Mouse (Mus musculus): ENCODE data around the gene Gm4871. TPM values are rescaled to one million over a fixed set of nuclear protein-coding genes. Genes with fewer than 3 reads are reported as not detected.
"Not testable (repeated sequence)": the region's sequence is repeated elsewhere in the genome, so short reads cannot be mapped to it uniquely, and the experiment has no call there.

Gene Gm4871
- polyA plus RNA-seq (2014; fragmentation: Nextera tagmentation; extraction: Ambion mirVana), result not detected in 2 replicates

GRCm38 (mm10) chr5:145032391-145032790, at the start of gene Gm4871:
Gm4871 (minus strand) TSS chr5:145032754.
- H3K4me1 ChIP-seq (ENCODE audit: control insufficient read depth, insufficient read depth, low read length); H3K36me3 ChIP-seq (replicated peaks; ENCODE audit: control insufficient read depth, insufficient read depth, low read depth, low read length); H3K4me3 ChIP-seq (ENCODE audit: low read depth, low read length); H3K9me3 ChIP-seq (replicated peaks; ENCODE audit: control insufficient read depth, low read length); DNase-seq (ENCODE audit: low spot score); ATAC-seq (replicated peaks; ENCODE audit: insufficient number of reproducible peaks, low FRiP score, low TSS enrichment, low read depth); H3K27ac ChIP-seq (replicated peaks; ENCODE audit: low read depth, low read length); H3K9ac ChIP-seq (replicated peaks; ENCODE audit: low read length); H3K27me3 ChIP-seq (ENCODE audit: control insufficient read depth, insufficient read depth, low read length); H3K4me2 ChIP-seq (ENCODE audit: low read depth, low read length): not testable (repeated sequence)
- 76% methylated on average over 5 of the region's 5 CpGs for WGBS

GRCm38 (mm10) chr5:145081866-145082613, 49.5 kb upstream of the Gm4871 start:
- Histone ChIP-seq H3K27me3 (ENCODE audit: control insufficient read depth, insufficient read depth, low read length) (no peaks in the 10 kb centered on the region), H3K9ac (replicated peaks; ENCODE audit: low read length) (no peak overlapping the region), H3K27ac (replicated peaks; ENCODE audit: low read depth, low read length) (no peak overlapping the region), H3K4me1 (ENCODE audit: control insufficient read depth, insufficient read depth, low read length) (no peaks in the 10 kb centered on the region), H3K9me3 (replicated peaks; ENCODE audit: control insufficient read depth, low read length) (no peaks in the 10 kb centered on the region), H3K4me3 (ENCODE audit: low read depth, low read length) (no peak overlapping the region), H3K36me3 (replicated peaks; ENCODE audit: control insufficient read depth, insufficient read depth, low read depth, low read length) (no peaks in the 10 kb centered on the region), H3K4me2 (ENCODE audit: low read depth, low read length) (no peak overlapping the region)
- 89% methylated on average over 10 of the region's 10 CpGs for WGBS
- DNase-seq (ENCODE audit: low spot score), result no peak
- ATAC-seq (replicated peaks; ENCODE audit: insufficient number of reproducible peaks, low FRiP score, low TSS enrichment, low read depth), result no peak

GRCm38 (mm10) chr5:145075081-145075480, 42.5 kb upstream of the Gm4871 start:
- Histone ChIP-seq H3K4me3 (ENCODE audit: low read depth, low read length) (no peak overlapping the region), H3K4me1 (ENCODE audit: control insufficient read depth, insufficient read depth, low read length) (no peaks in the 10 kb centered on the region), H3K9me3 (replicated peaks; ENCODE audit: control insufficient read depth, low read length) (no peaks in the 10 kb centered on the region), H3K36me3 (replicated peaks; ENCODE audit: control insufficient read depth, insufficient read depth, low read depth, low read length) (no peaks in the 10 kb centered on the region), H3K27ac (replicated peaks; ENCODE audit: low read depth, low read length) (no peak overlapping the region), H3K4me2 (ENCODE audit: low read depth, low read length) (no peak overlapping the region), H3K27me3 (ENCODE audit: control insufficient read depth, insufficient read depth, low read length) (no peaks in the 10 kb centered on the region), H3K9ac (replicated peaks; ENCODE audit: low read length) (no peak overlapping the region)
- no peak for DNase-seq (ENCODE audit: low spot score)
- no peak for ATAC-seq (replicated peaks; ENCODE audit: insufficient number of reproducible peaks, low FRiP score, low TSS enrichment, low read depth)
- WGBS, result 63% methylated on average over 3 of the region's 3 CpGs

- H3K36me3 ChIP-seq (replicated peaks; ENCODE audit: control insufficient read depth, insufficient read depth, low read depth, low read length), result no peaks in the 10 kb centered on the region
- WGBS, result 53% methylated on average over 6 of the region's 6 CpGs
- ATAC-seq (replicated peaks; ENCODE audit: insufficient number of reproducible peaks, low FRiP score, low TSS enrichment, low read depth) (no peak), DNase-seq (ENCODE audit: low spot score) (peak; percentile 49)
- no peak overlapping the region for H3K4me3 ChIP-seq (ENCODE audit: low read depth, low read length)
- no peak overlapping the region for H3K9ac ChIP-seq (replicated peaks; ENCODE audit: low read length)
- H3K9me3 ChIP-seq (replicated peaks; ENCODE audit: control insufficient read depth, low read length), result no peaks in the 10 kb centered on the region
- no peak overlapping the region for H3K27ac ChIP-seq (replicated peaks; ENCODE audit: low read depth, low read length)
- no peak overlapping the region for H3K4me2 ChIP-seq (ENCODE audit: low read depth, low read length)
- H3K4me1 ChIP-seq (ENCODE audit: control insufficient read depth, insufficient read depth, low read length), result no peaks in the 10 kb centered on the region
- no peaks in the 10 kb centered on the region for H3K27me3 ChIP-seq (ENCODE audit: control insufficient read depth, insufficient read depth, low read length)
Measured at GRCm38 (mm10) chr5:145071342-145071741, 38.8 kb upstream of the Gm4871 start.

- no peaks in the 10 kb centered on the region for H3K4me1 ChIP-seq (ENCODE audit: control insufficient read depth, insufficient read depth, low read length)
- WGBS, result 1% methylated on average over 5 of the region's 5 CpGs
- no peak overlapping the region for H3K4me3 ChIP-seq (ENCODE audit: low read depth, low read length)
- no peak overlapping the region for H3K4me2 ChIP-seq (ENCODE audit: low read depth, low read length)
- no peaks in the 10 kb centered on the region for H3K27me3 ChIP-seq (ENCODE audit: control insufficient read depth, insufficient read depth, low read length)
- no peak overlapping the region for H3K27ac ChIP-seq (replicated peaks; ENCODE audit: low read depth, low read length)
- ATAC-seq (replicated peaks; ENCODE audit: insufficient number of reproducible peaks, low FRiP score, low TSS enrichment, low read depth), result no peak
- no peaks in the 10 kb centered on the region for H3K9me3 ChIP-seq (replicated peaks; ENCODE audit: control insufficient read depth, low read length)
- no peaks in the 10 kb centered on the region for H3K36me3 ChIP-seq (replicated peaks; ENCODE audit: control insufficient read depth, insufficient read depth, low read depth, low read length)
- H3K9ac ChIP-seq (replicated peaks; ENCODE audit: low read length), result no peak overlapping the region
- DNase-seq (ENCODE audit: low spot score), result peak; percentile 91
Measured at GRCm38 (mm10) chr5:145069707-145070106, 37.2 kb upstream of the Gm4871 start.

GRCm38 (mm10) chr5:145068863-145069262, 36.3 kb upstream of the Gm4871 start:
- ATAC-seq (replicated peaks; ENCODE audit: insufficient number of reproducible peaks, low FRiP score, low TSS enrichment, low read depth) (no peak), DNase-seq (ENCODE audit: low spot score) (no peak)
- H3K9ac ChIP-seq (replicated peaks; ENCODE audit: low read length), result no peak overlapping the region
- no peak overlapping the region for H3K4me3 ChIP-seq (ENCODE audit: low read depth, low read length)
- H3K27ac ChIP-seq (replicated peaks; ENCODE audit: low read depth, low read length), result no peak overlapping the region
- H3K4me1 ChIP-seq (ENCODE audit: control insufficient read depth, insufficient read depth, low read length), result no peaks in the 10 kb centered on the region
- H3K9me3 ChIP-seq (replicated peaks; ENCODE audit: control insufficient read depth, low read length), result no peaks in the 10 kb centered on the region
- no peaks in the 10 kb centered on the region for H3K36me3 ChIP-seq (replicated peaks; ENCODE audit: control insufficient read depth, insufficient read depth, low read depth, low read length)
- WGBS, result 64% methylated on average over 3 of the region's 3 CpGs
- no peaks in the 10 kb centered on the region for H3K27me3 ChIP-seq (ENCODE audit: control insufficient read depth, insufficient read depth, low read length)
- H3K4me2 ChIP-seq (ENCODE audit: low read depth, low read length), result no peak overlapping the region

GRCm38 (mm10) chr5:145064765-145065340, 32.3 kb upstream of the Gm4871 start:
- ATAC-seq (replicated peaks; ENCODE audit: insufficient number of reproducible peaks, low FRiP score, low TSS enrichment, low read depth) (no peak), DNase-seq (ENCODE audit: low spot score) (no peak)
- no peak overlapping the region for H3K4me2 ChIP-seq (ENCODE audit: low read depth, low read length)
- no peaks in the 10 kb centered on the region for H3K36me3 ChIP-seq (replicated peaks; ENCODE audit: control insufficient read depth, insufficient read depth, low read depth, low read length)
- 96% methylated on average over 1 of the region's 1 CpGs for WGBS
- H3K9me3 ChIP-seq (replicated peaks; ENCODE audit: control insufficient read depth, low read length), result no peaks in the 10 kb centered on the region
- H3K4me1 ChIP-seq (ENCODE audit: control insufficient read depth, insufficient read depth, low read length), result no peaks in the 10 kb centered on the region
- no peak overlapping the region for H3K27ac ChIP-seq (replicated peaks; ENCODE audit: low read depth, low read length)
- no peak overlapping the region for H3K9ac ChIP-seq (replicated peaks; ENCODE audit: low read length)
- H3K4me3 ChIP-seq (ENCODE audit: low read depth, low read length), result no peak overlapping the region
- H3K27me3 ChIP-seq (ENCODE audit: control insufficient read depth, insufficient read depth, low read length), result no peaks in the 10 kb centered on the region

- no peak overlapping the region for H3K27ac ChIP-seq (replicated peaks; ENCODE audit: low read depth, low read length)
- no peak overlapping the region for H3K4me2 ChIP-seq (ENCODE audit: low read depth, low read length)
- no peaks in the 10 kb centered on the region for H3K9me3 ChIP-seq (replicated peaks; ENCODE audit: control insufficient read depth, low read length)
- ATAC-seq (replicated peaks; ENCODE audit: insufficient number of reproducible peaks, low FRiP score, low TSS enrichment, low read depth), result no peak
- 71% methylated on average over 2 of the region's 2 CpGs for WGBS
- no peaks in the 10 kb centered on the region for H3K27me3 ChIP-seq (ENCODE audit: control insufficient read depth, insufficient read depth, low read length)
- H3K9ac ChIP-seq (replicated peaks; ENCODE audit: low read length), result no peak overlapping the region
- no peak for DNase-seq (ENCODE audit: low spot score)
- no peaks in the 10 kb centered on the region for H3K4me1 ChIP-seq (ENCODE audit: control insufficient read depth, insufficient read depth, low read length)
- H3K4me3 ChIP-seq (ENCODE audit: low read depth, low read length), result no peak overlapping the region
- H3K36me3 ChIP-seq (replicated peaks; ENCODE audit: control insufficient read depth, insufficient read depth, low read depth, low read length), result no peaks in the 10 kb centered on the region
Measured at GRCm38 (mm10) chr5:145059524-145059923, 27.0 kb upstream of the Gm4871 start.

All from embryonic facial prominence, embryonic 11.5 days (tissue).